Mouse (Mus musculus) hindbrain, embryonic 12.5 days (tissue): ENCODE results near the gene Tctex1d1. TPM values are rescaled to one million over a fixed set of nuclear protein-coding genes. Genes with fewer than 3 reads are reported as not detected.
A peak's percentile ranks its signal among the peaks of the same experiment; 100 is the strongest.

Experiments used
- ATAC-seq: fragments of 200-750 bp; cut with Nextera tagmentation; 2 replicates; pipeline ENCODE4 v1.8.0; 2017; ENCODE audit warnings: moderate TSS enrichment; ENCODE audit not compliant: low FRiP score
- H3K27ac ChIP-seq: fragments of 300-500 bp; sonication (generic); 2 replicates; pipeline ENCODE4 v1.5.1; 2016; ENCODE audit warnings: mild to moderate bottlenecking
- H3K27me3 ChIP-seq: fragments of 300-500 bp; sonication (generic); 2 replicates; pipeline ENCODE4 v1.6.1; 2016; ENCODE audit warnings: mild to moderate bottlenecking
- H3K36me3 ChIP-seq: fragments of 300-500 bp; sonication (generic); 2 replicates; pipeline ENCODE4 v1.6.1; 2016; ENCODE audit warnings: mild to moderate bottlenecking
- H3K4me1 ChIP-seq: fragments of 300-500 bp; sonication (generic); 2 replicates; pipeline ENCODE4 v1.6.1; 2016
- H3K4me2 ChIP-seq: fragments of 300-500 bp; sonication (generic); replicated peaks from 2 replicates; pipeline ENCODE4 v1.6.1; 2016; ENCODE audit warnings: mild to moderate bottlenecking
- H3K4me3 ChIP-seq: fragments of 300-500 bp; sonication (generic); 2 replicates; pipeline ENCODE4 v1.5.1; 2016; ENCODE audit warnings: mild to moderate bottlenecking
- H3K9ac ChIP-seq: fragments of 300-500 bp; sonication (generic); 2 replicates; pipeline ENCODE4 v1.6.1; 2016; ENCODE audit warnings: mild to moderate bottlenecking, moderate library complexity
- H3K9me3 ChIP-seq: fragments of 300-500 bp; sonication (generic); replicated peaks from 2 replicates; pipeline ENCODE4 v1.6.1; 2016; ENCODE audit warnings: mild to moderate bottlenecking
- WGBS: fragments of 180-500 bp; shearing (Covaris S2); methylation state at CpG from one replicate; pipeline ENCODE4 v1.1.7; 2016; 5-methylcytosine and 5-hydroxymethylcytosine counted together
- polyA plus RNA-seq: library from polyadenylated mRNA; unstranded; fragments of >200 nt; fragmentation: Nextera tagmentation; extraction: Ambion mirVana; gene quantifications from 2 replicates; pipeline ENCODE4 v1.2.1, GENCODE M21; 2016

Gene Tctex1d1
- polyA plus RNA-seq, 1 experiment from 2014 or later, result 3.6 TPM

DNA sequence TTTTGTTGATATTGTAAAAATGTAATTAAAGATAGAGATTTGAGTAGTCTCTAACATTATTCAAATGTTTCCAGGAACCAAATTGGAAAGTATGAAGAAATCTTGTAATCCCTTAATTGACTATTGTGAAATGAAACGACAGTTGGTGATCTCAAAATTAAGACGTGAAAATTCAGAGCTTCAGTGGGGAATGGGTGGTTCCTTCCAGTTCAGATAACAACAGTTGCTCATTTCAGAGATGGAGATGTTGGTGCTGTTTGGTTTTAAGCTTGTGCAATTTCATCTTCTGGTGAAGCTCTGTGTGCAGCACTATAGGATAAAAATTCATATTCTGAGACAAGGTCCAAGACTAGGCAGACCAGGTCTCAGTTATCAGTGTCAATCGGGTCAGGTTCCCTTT is 6.3 kb upstream of the Tctex1d1 start:
- Histone ChIP-seq H3K9me3 (no peaks in the 10 kb centered on the region), H3K4me2 (no peak overlapping the region), H3K36me3 (peaks cover 8% of the 10 kb centered on the region; the same call in 1 of the 2 replicates), H3K4me1 (peaks cover 6% of the 10 kb centered on the region), H3K4me3 (no peak overlapping the region), H3K27me3 (0 out of 2 replicates have a peak, but pooled peaks cover 3% of the 10 kb centered on the region), H3K9ac (no peak overlapping the region), H3K27ac (no peak overlapping the region)
- no peak for ATAC-seq
- WGBS, result 80% methylated on average over 3 of the region's 3 CpGs

- peaks cover 20% of the 10 kb centered on the region for H3K4me1 ChIP-seq
- no peak overlapping the region for H3K27ac ChIP-seq
- WGBS, result 60% methylated on average over 5 of the region's 5 CpGs
- H3K9me3 ChIP-seq, result no peaks in the 10 kb centered on the region
- no peak for ATAC-seq
- H3K4me2 ChIP-seq, result no peak overlapping the region
- no peak overlapping the region for H3K9ac ChIP-seq
- 0 out of 2 replicates have a peak, but pooled peaks cover 3% of the 10 kb centered on the region for H3K27me3 ChIP-seq
- H3K4me3 ChIP-seq, result no peak overlapping the region
- no peaks in the 10 kb centered on the region for H3K36me3 ChIP-seq
These were observed 4.2 kb upstream of the Tctex1d1 start for GRCm38 (mm10) chr4:102974172-102974571.

GRCm38 (mm10) chr4:102976290-102977275 is 1.8 kb upstream of the Tctex1d1 start:
- peaks cover 9% of the 10 kb centered on the region; the same call in 1 of the 2 replicates for H3K27me3 ChIP-seq
- H3K36me3 ChIP-seq, result no peaks in the 10 kb centered on the region
- 18% methylated on average over 12 of the region's 12 CpGs for WGBS
- H3K9ac ChIP-seq, result no peak overlapping the region
- H3K4me3 ChIP-seq, result no peak overlapping the region
- no peak overlapping the region for H3K4me2 ChIP-seq
- no peak for ATAC-seq
- no peaks in the 10 kb centered on the region for H3K9me3 ChIP-seq
- H3K4me1 ChIP-seq, result peaks cover 20% of the 10 kb centered on the region
- H3K27ac ChIP-seq, result no peak overlapping the region

GRCm38 (mm10) chr4:102977778-102978321 is 556 bp upstream of the Tctex1d1 start:
- 11% methylated on average over 16 of the region's 16 CpGs for WGBS
- peak overlapping the region; percentile 28 for H3K4me3 ChIP-seq

DNA sequence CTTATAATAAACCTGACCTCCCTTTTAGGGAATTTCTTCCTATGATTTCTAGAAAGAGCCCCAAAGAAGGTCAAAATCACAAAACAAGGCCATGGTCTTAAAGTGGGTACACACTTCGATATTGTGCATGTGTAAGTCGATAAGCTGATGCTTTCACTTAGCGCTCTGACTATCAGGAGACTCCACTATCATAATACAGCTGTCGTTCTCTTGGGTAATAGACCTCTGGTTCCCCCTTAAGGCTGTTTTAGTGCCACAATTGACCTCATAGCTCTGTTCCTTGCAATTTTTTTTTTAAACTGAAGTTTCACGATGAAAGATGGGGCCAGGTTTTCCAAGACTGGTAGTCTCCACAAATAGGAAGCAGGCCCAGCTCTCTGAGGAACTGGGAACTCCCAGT is 979 bp downstream of the Tctex1d1 start:
- no peaks in the 10 kb centered on the region for H3K36me3 ChIP-seq
- no peak overlapping the region for H3K9ac ChIP-seq
- peak overlapping the region; percentile 62 for H3K4me2 ChIP-seq
- H3K4me3 ChIP-seq, result no peak overlapping the region
- no peak for ATAC-seq
- peaks cover 9% of the 10 kb centered on the region; the same call in 1 of the 2 replicates for H3K27me3 ChIP-seq
- no peak overlapping the region for H3K27ac ChIP-seq
- H3K4me1 ChIP-seq, result peaks cover 20% of the 10 kb centered on the region
- no peaks in the 10 kb centered on the region for H3K9me3 ChIP-seq
- 56% methylated on average over 5 of the region's 5 CpGs for WGBS

More at GRCm38 (mm10) chr4:102977778-102978321, 556 bp upstream of the Tctex1d1 start:
- H3K9me3 ChIP-seq, result no peaks in the 10 kb centered on the region
- H3K4me2 ChIP-seq, result peak overlapping the region; percentile 62
- H3K27me3 ChIP-seq, result peaks cover 9% of the 10 kb centered on the region; the same call in 1 of the 2 replicates
- H3K27ac ChIP-seq, result no peak overlapping the region
- H3K4me1 ChIP-seq, result peaks cover 20% of the 10 kb centered on the region
- ATAC-seq, result no peak
- no peak overlapping the region for H3K9ac ChIP-seq
- no peaks in the 10 kb centered on the region for H3K36me3 ChIP-seq

DNA sequence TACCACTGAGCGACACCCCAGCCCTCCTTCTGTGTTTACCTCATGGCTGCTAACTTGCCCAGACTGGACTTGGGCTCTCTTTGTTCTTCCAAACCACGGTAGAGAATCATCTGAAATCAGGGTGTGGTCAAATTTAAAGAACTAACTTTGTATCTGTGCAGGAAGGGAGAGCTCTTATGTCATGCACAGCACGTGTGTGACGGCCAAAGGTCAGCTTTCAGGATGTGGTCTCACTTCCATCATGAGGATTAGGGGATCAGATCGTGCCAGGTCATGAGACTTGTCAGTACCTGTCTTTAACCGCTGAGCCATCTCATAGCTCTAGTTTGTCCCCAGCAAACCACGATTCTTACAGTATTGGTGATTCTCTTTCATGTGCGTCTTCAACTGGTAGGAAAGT is 3.3 kb downstream of the Tctex1d1 start:
- Histone ChIP-seq H3K27ac (no peak overlapping the region), H3K9me3 (no peaks in the 10 kb centered on the region), H3K4me3 (no peak overlapping the region), H3K4me2 (no peak overlapping the region), H3K36me3 (no peaks in the 10 kb centered on the region), H3K4me1 (peaks cover 15% of the 10 kb centered on the region), H3K27me3 (peaks cover 6% of the 10 kb centered on the region; the same call in 1 of the 2 replicates), H3K9ac (no peak overlapping the region)
- ATAC-seq, result no peak
- 84% methylated on average over 8 of the region's 8 CpGs for WGBS

DNA sequence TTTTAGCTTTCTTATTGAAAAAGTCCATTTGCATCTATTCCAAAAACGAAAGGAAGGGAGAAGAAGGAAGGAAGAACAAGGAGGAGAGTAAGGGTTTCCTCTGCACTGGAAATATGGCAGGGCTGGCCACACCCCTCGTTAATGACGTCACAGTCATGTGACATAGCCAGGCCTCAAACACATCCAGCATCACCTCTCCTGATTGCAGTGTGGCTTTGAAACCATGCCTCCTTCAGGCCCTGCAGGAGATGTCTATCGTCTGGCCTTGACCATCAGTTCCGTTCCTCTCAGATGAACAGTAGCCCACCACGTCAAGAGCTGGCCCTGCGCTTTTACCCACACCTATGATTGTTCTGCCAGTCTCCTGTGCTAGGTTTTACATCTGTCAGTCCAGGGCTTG is 7.8 kb downstream of the Tctex1d1 start:
- no peak overlapping the region for H3K4me2 ChIP-seq
- no peaks in the 10 kb centered on the region for H3K9me3 ChIP-seq
- ATAC-seq, result no peak
- H3K27ac ChIP-seq, result no peak overlapping the region
- H3K9ac ChIP-seq, result no peak overlapping the region
- H3K4me3 ChIP-seq, result no peak overlapping the region
- 77% methylated on average over 7 of the region's 7 CpGs for WGBS
- H3K4me1 ChIP-seq, result no peaks in the 10 kb centered on the region
- H3K36me3 ChIP-seq, result no peaks in the 10 kb centered on the region
- no peaks in the 10 kb centered on the region for H3K27me3 ChIP-seq

- WGBS, result 1% methylated on average over 2 of the region's 2 CpGs
- Histone ChIP-seq H3K36me3 (no peaks in the 10 kb centered on the region), H3K4me2 (no peak overlapping the region), H3K4me3 (no peak overlapping the region), H3K27ac (no peak overlapping the region), H3K4me1 (no peaks in the 10 kb centered on the region), H3K9me3 (no peaks in the 10 kb centered on the region), H3K9ac (no peak overlapping the region), H3K27me3 (no peaks in the 10 kb centered on the region)
- ATAC-seq, result peak; percentile 69; the same call in 1 of the 2 replicates
These were observed 8.5 kb downstream of the Tctex1d1 start for GRCm38 (mm10) chr4:102986917-102987316.

- no peak overlapping the region for H3K4me3 ChIP-seq
- no peak overlapping the region for H3K9ac ChIP-seq
- 51% methylated on average over 4 of the region's 4 CpGs for WGBS
- no peaks in the 10 kb centered on the region for H3K27me3 ChIP-seq
- ATAC-seq, result no peak
- no peaks in the 10 kb centered on the region for H3K36me3 ChIP-seq
- no peak overlapping the region for H3K4me2 ChIP-seq
- H3K27ac ChIP-seq, result no peak overlapping the region
- H3K4me1 ChIP-seq, result no peaks in the 10 kb centered on the region
- H3K9me3 ChIP-seq, result no peaks in the 10 kb centered on the region
These were observed 8.9 kb downstream of the Tctex1d1 start for GRCm38 (mm10) chr4:102987325-102987724.

DNA sequence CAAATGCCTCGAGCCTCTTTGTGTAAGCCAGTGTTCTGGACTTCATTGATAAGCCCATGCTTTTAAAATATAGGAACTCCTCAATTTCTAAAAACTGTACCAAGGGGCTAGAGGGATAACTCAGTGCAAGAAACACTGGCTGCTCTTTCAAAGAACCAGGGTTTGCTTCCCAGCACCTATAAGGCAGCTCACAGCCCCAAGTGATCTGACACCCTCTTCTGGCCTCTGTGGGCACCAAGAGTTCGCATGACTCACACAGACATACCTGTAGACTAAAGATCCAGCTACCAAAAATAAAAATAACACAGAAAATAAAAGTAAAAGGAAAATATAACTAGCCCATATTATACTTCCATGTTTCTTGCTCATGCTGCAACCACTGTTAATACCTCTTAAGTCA is 9.3 kb downstream of the Tctex1d1 start:
- H3K4me3 ChIP-seq, result no peak overlapping the region
- no peak for ATAC-seq
- WGBS, result 80% methylated on average over 2 of the region's 2 CpGs
- no peaks in the 10 kb centered on the region for H3K9me3 ChIP-seq
- H3K36me3 ChIP-seq, result no peaks in the 10 kb centered on the region
- no peak overlapping the region for H3K9ac ChIP-seq
- H3K4me1 ChIP-seq, result no peaks in the 10 kb centered on the region
- H3K4me2 ChIP-seq, result no peak overlapping the region
- no peaks in the 10 kb centered on the region for H3K27me3 ChIP-seq
- no peak overlapping the region for H3K27ac ChIP-seq

- no peak overlapping the region for H3K27ac ChIP-seq
- no peaks in the 10 kb centered on the region for H3K27me3 ChIP-seq
- no peak for ATAC-seq
- no peaks in the 10 kb centered on the region for H3K4me1 ChIP-seq
- no peaks in the 10 kb centered on the region for H3K36me3 ChIP-seq
- H3K4me3 ChIP-seq, result no peak overlapping the region
- H3K9me3 ChIP-seq, result no peaks in the 10 kb centered on the region
- H3K4me2 ChIP-seq, result no peak overlapping the region
- H3K9ac ChIP-seq, result no peak overlapping the region
- WGBS, result 80% methylated on average over 6 of the region's 6 CpGs
These were observed 10.1 kb downstream of the Tctex1d1 start for GRCm38 (mm10) chr4:102988526-102988925.

- Histone ChIP-seq H3K9ac (no peak overlapping the region), H3K4me1 (no peaks in the 10 kb centered on the region), H3K27ac (no peak overlapping the region), H3K9me3 (no peaks in the 10 kb centered on the region), H3K27me3 (no peaks in the 10 kb centered on the region), H3K36me3 (no peaks in the 10 kb centered on the region), H3K4me3 (no peak overlapping the region), H3K4me2 (no peak overlapping the region)
- ATAC-seq, result no peak
- WGBS, result 76% methylated on average over 5 of the region's 5 CpGs
These were observed 11.0 kb downstream of the Tctex1d1 start for GRCm38 (mm10) chr4:102989391-102989790.
